Mouse (Mus musculus): ENCODE measurements around the gene Leng1.

DNA sequence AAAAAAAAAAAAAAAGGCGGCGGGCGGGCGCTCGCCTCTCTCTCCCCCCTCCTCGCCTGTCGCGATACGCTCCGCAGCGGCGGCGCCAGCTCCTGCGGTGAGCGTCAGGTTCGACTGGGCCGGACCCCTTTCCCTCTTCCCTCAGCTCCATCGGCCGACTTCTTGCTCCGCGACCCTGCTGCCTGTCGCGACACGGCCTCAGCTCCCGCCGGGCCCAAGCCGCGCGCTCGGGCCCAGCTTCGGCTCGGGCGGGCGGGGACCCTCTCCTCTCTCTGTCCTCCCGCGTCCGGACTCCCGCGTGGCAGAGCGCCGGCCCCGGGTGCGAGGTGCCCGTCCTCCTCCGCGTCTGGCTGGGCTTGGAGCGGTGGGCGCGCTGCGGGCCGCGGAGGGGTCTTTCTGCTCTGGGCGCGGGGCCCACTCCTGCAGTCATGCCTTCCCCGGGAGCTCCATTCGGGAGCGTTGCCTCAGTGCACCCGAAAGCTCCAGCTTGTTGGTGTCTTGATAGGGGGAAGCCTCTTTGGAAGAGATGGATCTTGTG, 20.1 kb downstream of the Leng1 start:
- TF ChIP-seq RAD21 (IDR thresholded peaks at IDR 0.05; ENCODE audit: low read depth, low read length) (no peak), POLR2A (IDR thresholded peaks at IDR 0.05; ENCODE audit: low read depth, low read length) (peak; percentile 65; the same call in 1 of the 2 replicates), MXI1 (IDR thresholded peaks at IDR 0.05; ENCODE audit: low read depth, low read length) (no peak), CTCF (conservative IDR thresholded peaks at IDR 0.05 in 1 of 2, IDR thresholded peaks at IDR 0.05 in 1 of 2; ENCODE audit: low read depth in 2 of 2, low read length in 2 of 2) (no peak), UBTF (IDR thresholded peaks at IDR 0.05; ENCODE audit: low read depth, low read length) (no peak)

Data from CH12.LX (cell line).